Mouse (Mus musculus) megakaryocyte-erythroid progenitor cell, adult 5 weeks (primary cell): ENCODE results near the gene Adam25. TPM values are rescaled to one million over a fixed set of nuclear protein-coding genes. Genes with fewer than 3 reads are reported as not detected.

ENCODE experiments used
- polyA plus RNA-seq: library from polyadenylated mRNA; stranded (reverse); fragments of >175 nt; gene quantifications from 2 replicates; pipeline ENCODE4 v1.2.3, GENCODE M21; 2012

Adam25 gene
- polyA plus RNA-seq = not detected in 2 replicates

GRCm38 (mm10) chr8:40751908-40752307 is at the start of gene Adam25:
Adam25 (plus strand) TSS chr8:40752208.

GRCm38 (mm10) chr8:40792973-40793372 is 41.0 kb downstream of the Adam25 start, which contains the start of gene Adam20:
Adam20 (plus strand) TSS chr8:40793273.

Other genes starting within 250 kb of the Adam25 start
- not detected in 2 replicates for gene Adam24, start 77.1 kb upstream of the Adam25 start, polyA plus RNA-seq
- gene Adam20, start 41.1 kb downstream of the Adam25 start, polyA plus RNA-seq = not detected in 2 replicates
- not detected in 2 replicates for gene Adam39, start 70.8 kb downstream of the Adam25 start, polyA plus RNA-seq